Mouse (Mus musculus) layer of hippocampus, adult 8-10 months (tissue): Measurements from ENCODE around the gene Gmeb1. TPM values are rescaled to one million over a fixed set of nuclear protein-coding genes. Genes with fewer than 3 reads are reported as not detected.
"Not testable (repeated sequence)": the region's sequence is repeated elsewhere in the genome, so short reads cannot be mapped to it uniquely, and the experiment has no call there.

Source experiments
- DNase-seq, 2 experiments: peaks; one replicate each; pipeline ENCODE4 v3.0.0; 2022; ENCODE audit warnings: low spot score in 2 of 2
- total RNA-seq, 4 experiments: library from RNA; stranded (reverse); gene quantifications; 2 replicates each; pipeline ENCODE4 v1.2.4; 2022

The Gmeb1 gene
- total RNA-seq, 4 experiments from 2014 or later: 23.9 to 25.1 (median 24.5) TPM

DNA sequence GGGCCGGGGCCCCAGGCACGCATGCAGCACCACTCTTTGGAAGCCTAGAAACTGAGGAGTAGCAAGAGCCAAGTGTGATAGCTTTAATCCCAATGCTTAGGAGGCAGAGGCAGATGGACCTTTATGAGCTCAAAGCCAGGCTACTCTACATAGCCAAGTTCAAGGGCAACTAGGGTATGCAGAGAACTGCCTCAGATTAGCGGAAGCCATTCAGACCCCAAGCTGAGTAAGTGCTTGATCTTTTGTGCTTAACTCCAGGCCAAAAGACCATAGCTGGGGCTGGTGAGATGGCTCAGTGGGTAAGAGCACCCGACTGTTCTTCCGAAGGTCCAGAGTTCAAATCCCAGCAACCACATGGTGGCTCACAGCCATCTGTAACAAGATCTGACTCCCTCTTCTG lies 39.4 kb downstream of the Gmeb1 start:
- not testable (repeated sequence) for DNase-seq

DNA sequence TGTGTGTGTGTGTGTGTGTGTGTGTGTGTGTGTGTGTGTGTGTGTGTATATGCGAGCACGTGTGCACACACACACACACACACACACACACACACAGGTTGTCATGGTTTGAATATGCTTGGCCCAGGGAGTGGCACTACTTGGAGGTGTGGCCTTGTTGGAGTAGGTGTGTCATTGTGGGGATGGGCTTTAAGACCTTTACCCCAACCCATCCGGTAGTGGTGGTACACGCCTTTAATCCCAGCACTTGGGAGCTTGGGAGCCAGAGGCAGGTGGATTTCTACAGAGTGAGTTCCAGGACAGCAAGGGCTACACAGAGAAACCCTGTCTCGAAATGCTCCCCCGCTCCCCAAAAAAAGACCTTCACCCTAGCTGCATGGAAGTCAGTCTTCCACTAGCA lies 43.0 kb downstream of the Gmeb1 start:
- not testable (repeated sequence) for DNase-seq

DNA sequence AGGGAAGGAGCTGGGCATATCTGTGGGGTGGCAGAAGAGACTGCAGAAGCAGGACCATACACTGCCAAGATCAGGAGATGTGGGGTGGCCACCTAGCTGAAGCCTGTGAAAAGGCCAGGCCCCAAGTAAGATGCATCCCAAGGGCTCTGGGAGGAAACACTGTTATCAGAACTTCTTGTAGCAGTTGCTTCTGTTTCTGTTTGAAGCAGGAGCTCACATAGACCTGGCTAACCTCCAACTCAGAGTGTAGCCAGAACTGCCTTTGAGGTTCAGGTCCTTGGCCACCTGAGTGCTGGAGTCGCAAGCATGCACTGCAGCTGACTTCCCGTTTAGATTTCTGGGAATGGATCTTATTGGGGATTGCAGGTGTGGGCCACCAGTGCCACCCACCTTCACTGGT lies 43.6 kb downstream of the Gmeb1 start:
- DNase-seq: no peak

GRCm38 (mm10) chr4:132216602-132217001 lies 44.8 kb downstream of the Gmeb1 start:
- no peak for DNase-seq

- DNase-seq: no peak
These were observed 46.6 kb downstream of the Gmeb1 start for GRCm38 (mm10) chr4:132214847-132215246.

DNA sequence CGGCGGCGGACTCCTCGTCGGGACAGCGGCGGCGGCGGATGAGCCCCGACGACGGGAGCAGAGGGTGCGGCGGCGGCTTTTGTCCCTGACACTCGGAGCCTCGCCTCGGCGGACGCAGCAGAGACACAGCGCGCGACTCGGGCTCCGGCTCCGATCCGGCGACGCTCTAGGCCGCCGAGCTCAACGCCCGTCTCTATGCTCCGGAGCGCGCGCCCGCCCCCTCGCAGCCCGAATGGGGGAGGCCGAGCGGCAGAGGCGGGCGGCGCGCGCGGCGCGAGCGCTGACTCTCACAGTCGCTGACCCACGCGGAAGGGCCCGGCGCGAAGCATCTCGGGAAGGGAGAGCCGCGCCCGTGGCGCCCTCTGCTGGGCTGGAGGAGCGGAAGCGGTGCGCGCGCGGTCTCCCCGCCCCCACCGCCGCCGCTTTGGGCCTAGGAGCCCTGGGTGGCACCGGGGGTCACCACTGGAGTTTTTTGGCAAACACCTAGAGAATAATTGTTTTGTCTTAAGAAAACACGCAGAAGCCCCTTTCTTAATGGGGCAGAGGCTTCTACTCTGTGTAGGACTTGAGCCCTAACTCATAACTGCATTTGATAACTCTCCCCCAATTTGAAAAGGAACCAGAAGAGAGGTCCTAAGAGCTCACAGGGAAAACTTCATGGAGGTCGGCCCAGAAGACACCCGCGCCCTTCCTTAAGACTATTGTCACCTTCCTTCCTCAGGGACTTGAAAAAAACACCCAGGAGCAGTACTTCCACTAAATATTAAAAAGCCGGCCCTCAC lies 49.3 kb downstream of the Gmeb1 start, which contains the start of gene Ythdf2:
Gene Ythdf2 (minus strand): TSS at position 351 of the 782 bp plus-strand sequence.
- DNase-seq: peak; percentile 90 to 96

DNA sequence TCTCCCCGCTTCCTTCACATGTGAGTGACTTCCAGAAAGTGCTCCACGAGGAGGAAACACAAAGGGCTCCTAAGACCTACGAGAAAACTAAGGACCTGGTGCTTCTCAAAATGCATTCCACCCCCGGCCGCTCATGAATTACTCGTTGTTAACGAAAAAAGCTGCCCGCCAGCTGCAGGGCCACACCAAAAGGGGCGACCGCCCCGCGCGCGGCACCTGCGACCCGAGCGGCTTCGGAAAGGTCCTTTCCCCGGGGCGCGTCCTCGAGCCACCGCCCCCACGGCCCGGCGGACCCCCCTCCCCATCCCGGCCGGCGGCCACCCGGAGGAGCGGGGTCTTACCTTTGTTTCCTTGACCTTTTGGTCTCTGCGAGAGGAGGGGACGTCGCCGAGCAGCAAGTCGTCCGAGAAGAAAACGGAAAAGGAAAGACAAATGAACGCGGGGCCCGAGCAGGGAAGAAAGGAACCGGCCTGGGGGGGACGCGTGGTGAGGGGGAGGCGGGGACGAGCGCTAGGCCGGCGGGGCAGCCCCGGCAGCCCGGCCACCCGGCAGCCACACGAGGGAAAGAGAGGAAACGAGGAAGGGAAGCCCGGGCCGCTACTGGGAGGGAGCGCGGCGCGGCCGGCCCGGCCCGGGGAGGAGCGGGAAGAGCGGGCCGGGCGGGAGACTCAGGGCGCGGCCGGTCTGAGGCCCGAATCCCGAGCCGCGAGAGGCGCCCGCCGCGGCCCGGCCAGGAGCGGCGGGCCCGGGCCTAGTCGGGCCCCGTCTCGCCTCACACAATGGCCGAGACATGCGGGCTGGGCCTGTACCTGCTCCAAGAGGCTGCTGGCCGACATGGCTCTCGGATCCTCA lies 50.1 kb downstream of the Gmeb1 start:
- DNase-seq: no peak

DNA sequence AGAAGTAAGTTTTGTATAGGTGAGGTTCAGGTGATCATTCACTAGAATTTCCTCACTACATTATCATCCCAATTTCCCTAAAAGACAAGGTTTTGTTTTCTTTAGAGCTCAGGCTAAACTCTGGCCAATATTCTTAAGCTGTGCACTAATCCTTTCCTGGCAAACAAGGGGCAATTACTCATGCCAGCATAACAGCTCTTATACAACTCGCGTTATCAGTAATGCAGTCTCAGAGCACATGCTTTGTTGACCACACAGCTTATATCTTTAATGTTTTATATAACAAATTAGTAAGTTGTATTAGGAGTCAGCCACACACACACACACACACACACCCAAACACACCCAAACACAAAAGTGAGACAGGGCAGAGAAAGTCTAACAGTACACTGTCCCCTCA lies 51.1 kb downstream of the Gmeb1 start:
- no peak for DNase-seq

DNA sequence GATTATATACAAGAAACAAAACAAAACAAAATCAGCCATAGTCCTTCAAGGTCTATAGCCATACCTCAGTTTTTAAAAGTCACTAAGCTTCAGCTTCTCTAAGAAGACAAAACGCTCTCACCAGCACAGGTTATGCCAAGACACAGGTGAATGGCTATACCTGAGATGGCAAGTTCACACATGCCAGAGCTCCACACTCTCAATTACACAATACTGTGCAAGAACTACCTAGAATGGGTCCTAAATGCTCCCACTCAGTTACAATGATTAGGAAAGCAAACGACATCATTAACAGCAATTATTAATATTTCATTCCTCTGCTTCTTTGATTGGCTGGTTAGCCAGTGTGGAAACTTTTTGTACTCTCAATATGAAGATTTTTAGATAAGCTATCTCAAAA lies 52.1 kb downstream of the Gmeb1 start:
- DNase-seq: no peak

- no peak for DNase-seq
These were observed 54.1 kb downstream of the Gmeb1 start for GRCm38 (mm10) chr4:132207280-132207679.

GRCm38 (mm10) chr4:132198771-132199170 lies 62.6 kb downstream of the Gmeb1 start:
- no peak for DNase-seq

DNA sequence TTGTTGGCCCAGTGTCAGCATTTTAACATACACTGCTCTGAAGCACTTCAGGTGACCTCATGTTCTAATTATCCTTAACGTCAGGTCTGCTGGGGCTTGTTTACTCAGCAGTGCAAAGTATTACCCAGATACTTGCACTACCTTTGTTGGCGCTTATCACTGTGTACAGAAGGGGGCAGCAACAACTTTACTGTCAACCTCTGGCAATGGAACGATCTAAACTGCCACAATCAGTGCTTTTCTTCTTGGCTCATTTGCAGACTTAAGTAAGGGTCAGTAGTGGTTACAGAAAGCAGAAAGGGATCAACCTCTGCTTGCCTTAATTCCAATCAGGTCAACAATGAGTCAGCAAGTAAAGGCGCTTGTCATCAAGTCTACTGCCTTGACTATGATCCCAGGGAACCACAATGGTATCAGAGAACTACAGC lies 63.1 kb downstream of the Gmeb1 start:
- no peak for DNase-seq

DNA sequence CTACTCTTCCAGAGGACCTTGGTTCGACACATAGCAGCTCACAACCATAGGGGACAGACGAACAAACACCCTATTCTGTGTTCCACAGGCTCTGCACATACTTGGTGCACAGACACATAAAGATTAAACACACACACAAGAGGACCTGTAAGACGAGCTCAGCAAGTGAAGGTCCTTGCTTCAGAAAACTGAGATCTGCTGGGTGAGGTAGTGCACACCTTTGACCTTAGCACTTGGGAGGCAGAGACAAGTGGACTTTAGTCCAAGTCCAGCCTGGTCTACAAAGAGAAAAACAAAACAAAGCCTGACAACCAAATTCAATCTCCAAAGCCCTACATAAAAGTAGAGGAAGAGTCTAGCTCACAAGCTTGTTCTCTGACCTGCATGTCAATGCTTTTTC lies 66.4 kb downstream of the Gmeb1 start:
- no peak for DNase-seq

DNA sequence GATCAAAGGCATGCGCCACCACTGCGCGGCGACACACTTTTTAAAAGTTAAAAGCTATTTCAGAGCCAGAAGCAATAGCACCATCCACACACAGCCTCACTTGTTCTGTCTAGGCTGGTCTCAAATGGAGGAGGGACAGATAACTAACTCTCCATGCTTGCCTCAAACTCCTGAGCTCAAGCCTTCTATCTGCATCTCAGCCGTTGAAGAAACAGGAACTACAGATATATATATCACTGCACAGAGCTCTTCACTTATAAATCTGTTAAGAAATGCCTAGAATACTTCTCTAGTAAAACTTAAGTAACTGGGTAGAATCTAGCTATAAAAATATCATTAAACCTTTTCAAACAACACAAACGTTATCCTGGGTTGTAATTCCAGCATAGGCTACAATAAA lies 67.0 kb downstream of the Gmeb1 start:
- no peak for DNase-seq

DNA sequence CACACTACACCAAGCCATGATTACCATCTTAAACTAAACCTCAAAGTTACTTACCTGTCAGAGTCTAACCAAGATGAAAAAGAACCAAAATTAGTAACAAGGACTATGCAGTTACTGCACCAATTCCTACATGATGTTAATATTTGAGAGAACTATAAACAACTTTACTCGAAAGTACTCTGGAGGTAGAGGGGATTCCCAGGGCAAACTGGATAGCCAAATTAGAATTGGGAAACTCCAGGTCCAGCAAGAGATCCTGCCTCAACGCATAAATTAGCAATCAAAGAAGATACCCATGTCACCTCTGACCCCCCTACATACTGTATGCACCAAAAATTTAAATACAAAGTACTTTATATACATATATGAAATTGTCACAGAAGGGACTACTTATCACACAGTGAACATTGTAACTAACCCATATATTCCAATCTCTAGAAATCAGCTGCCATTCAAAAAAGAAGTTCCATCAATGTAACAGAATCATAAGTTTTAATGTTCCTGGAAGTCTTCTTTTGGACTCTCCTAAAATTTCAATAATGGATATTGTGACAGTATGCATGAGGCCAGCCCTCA lies 73.5 kb downstream of the Gmeb1 start:
- no peak for DNase-seq

GRCm38 (mm10) chr4:132183162-132183561 lies 78.2 kb downstream of the Gmeb1 start:
- DNase-seq: no peak

- no peak for DNase-seq
These were observed 79.4 kb downstream of the Gmeb1 start for GRCm38 (mm10) chr4:132181721-132182658.

DNA sequence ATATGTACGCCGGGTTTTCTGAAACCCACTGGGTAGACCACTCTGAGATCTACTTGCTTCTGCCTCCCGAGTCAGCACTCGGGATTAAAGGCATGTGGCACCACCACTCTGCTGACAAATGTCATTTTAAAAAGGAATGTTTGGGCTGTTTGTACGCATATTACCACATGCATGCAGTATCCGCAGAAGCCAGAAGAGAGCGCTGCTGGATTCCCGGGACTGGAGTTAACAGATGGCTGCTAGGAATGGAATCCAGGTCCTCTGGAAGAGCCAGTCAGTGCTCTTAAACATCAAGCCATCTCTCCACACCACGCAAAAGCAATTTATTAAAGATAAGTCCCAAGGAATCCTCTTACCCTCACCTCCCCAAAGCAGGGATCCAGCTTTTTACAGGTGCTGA lies 80.7 kb downstream of the Gmeb1 start:
- DNase-seq: peak in 1 of 2 experiments; percentile 38

DNA sequence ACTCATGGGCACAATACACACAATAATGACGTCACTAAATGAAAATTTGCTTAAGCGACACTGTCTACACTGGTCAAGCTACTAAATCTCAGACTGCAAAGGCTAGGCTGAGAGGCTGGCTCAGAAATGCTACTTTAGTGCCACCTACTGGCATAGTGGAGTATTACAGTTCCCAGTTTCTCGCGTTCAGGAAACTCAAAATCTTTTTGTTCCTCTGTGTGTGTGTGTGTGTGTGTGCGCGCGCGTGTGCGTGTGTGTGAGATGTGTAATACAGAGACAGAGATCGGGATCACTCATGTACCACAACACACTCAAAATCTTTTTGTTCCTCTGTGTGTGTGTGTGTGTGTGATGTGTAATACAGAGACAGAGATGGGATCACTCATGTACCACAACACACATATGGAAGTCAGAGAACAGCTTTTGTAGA lies 82.8 kb downstream of the Gmeb1 start:
- peak in 1 of 2 experiments; percentile 74 for DNase-seq

DNA sequence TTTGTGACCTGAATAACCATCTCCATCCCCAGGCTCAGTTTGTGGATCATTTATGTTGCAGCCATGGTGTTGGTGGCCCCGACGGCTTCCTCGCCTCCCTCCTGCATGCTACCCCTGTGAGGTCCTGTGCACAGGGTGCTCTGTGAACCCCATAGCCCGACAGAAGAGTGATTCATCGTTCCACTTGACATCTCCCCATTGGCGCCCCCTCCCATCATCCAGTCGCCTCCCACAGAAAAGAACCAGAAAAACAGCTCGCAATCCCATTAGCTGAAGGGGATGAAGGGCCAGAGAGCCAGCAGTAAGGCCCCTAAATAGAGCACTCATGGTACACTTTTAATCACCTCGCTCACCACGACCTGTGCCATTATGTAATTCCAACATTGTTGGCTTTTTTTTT lies 84.9 kb downstream of the Gmeb1 start:
- no peak for DNase-seq
